Mouse (Mus musculus) stomach, embryonic 14.5 days (tissue): ENCODE data around the gene Hbb-bs. TPM values are rescaled to one million over a fixed set of nuclear protein-coding genes. Genes with fewer than 3 reads are reported as not detected.

Source experiments
- ATAC-seq: fragments of 200-750 bp; cut with Nextera tagmentation; 2 replicates; pipeline ENCODE4 v1.8.0; 2017; ENCODE audit warnings: low read depth, moderate TSS enrichment; ENCODE audit not compliant: insufficient number of reproducible peaks, insufficient read depth, low FRiP score
- H3K27ac ChIP-seq: fragments of 300-500 bp; sonication (generic); 2 replicates; pipeline ENCODE4 v1.5.1; 2014; ENCODE audit warnings: mild to moderate bottlenecking, low read length, moderate library complexity, mixed read lengths
- H3K27me3 ChIP-seq: fragments of 300-500 bp; sonication (generic); 2 replicates; pipeline ENCODE4 v1.6.1; 2014; ENCODE audit warnings: low read length, control low read depth, mixed read lengths; ENCODE audit not compliant: control insufficient read depth, insufficient read depth
- H3K36me3 ChIP-seq: fragments of 300-500 bp; sonication (generic); 2 replicates; pipeline ENCODE4 v1.6.1; 2014; ENCODE audit warnings: mild to moderate bottlenecking, control low read depth, low read length, moderate library complexity, mixed read lengths; ENCODE audit not compliant: control insufficient read depth, insufficient read depth
- H3K4me1 ChIP-seq: fragments of 300-500 bp; sonication (generic); 2 replicates; pipeline ENCODE4 v1.6.1; 2014; ENCODE audit warnings: low read length, control low read depth, mixed read lengths; ENCODE audit not compliant: control insufficient read depth, insufficient read depth
- H3K4me2 ChIP-seq: fragments of 300-500 bp; sonication (generic); replicated peaks from 2 replicates; pipeline ENCODE4 v1.6.1; 2014; ENCODE audit warnings: low read depth, low read length, control low read depth
- H3K4me3 ChIP-seq: fragments of 300-500 bp; sonication (generic); 2 replicates; pipeline ENCODE4 v1.5.1; 2014; ENCODE audit warnings: low read depth, low read length, control low read depth
- H3K9ac ChIP-seq: fragments of 300-500 bp; sonication (generic); replicated peaks from 2 replicates; pipeline ENCODE4 v1.6.1; 2014; ENCODE audit warnings: low read depth, mild to moderate bottlenecking, control low read depth, low read length, moderate library complexity, mixed read lengths
- H3K9me3 ChIP-seq: fragments of 300-500 bp; sonication (generic); 2 replicates; pipeline ENCODE4 v1.6.1; 2016; ENCODE audit warnings: low read depth, low read length, control low read depth; ENCODE audit not compliant: control insufficient read depth
- WGBS: fragments of 180-500 bp; shearing (Covaris S2); extraction: QIAGEN DNeasy Blood & Tissue Kit; methylation state at CpG from one replicate; pipeline ENCODE4 v1.1.7; 2014; 5-methylcytosine and 5-hydroxymethylcytosine counted together
- polyA plus RNA-seq: library from polyadenylated mRNA; unstranded; fragments of >200 nt; fragmentation: Nextera tagmentation; extraction: Ambion mirVana; gene quantifications from 2 replicates; pipeline ENCODE4 v1.2.1, GENCODE M21; 2014

Hbb-bs gene
- polyA plus RNA-seq: 3,670 and 3,888 TPM in 2 replicates

DNA sequence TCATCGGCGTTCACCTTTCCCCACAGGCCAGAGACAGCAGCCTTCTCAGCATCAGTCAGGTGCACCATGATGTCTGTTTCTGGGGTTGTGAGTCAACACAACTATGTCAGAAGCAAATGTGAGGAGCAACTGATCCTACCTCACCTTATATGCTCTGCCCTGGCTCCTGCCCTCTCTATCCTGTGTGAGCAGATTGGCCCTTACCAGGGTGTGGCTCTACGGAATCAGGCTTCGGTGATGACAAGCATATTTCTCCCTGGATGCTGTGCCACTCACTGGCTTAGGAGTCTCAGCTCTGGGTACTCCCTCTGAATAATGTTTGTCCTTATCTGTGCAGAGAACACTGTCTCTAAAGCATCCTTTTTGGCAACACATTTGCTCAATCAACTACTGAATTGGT, at the start of gene Hbb-bs:
TSS of gene Hbb-bs (minus strand) at position 289 of the 400 bp plus-strand sequence.
- Histone ChIP-seq H3K9ac (no peak within 1 kb of the TSS), H3K27ac (no peak within 1 kb of the TSS), H3K4me2 (no peak within 1 kb of the TSS), H3K4me3 (no peak within 1 kb of the TSS), H3K4me1 (no peaks in the 10 kb centered on the region), H3K36me3 (no peaks in the 10 kb centered on the region), H3K9me3 (no peaks in the 10 kb centered on the region), H3K27me3 (no peaks in the 10 kb centered on the region)
- ATAC-seq: peak; percentile 87; the same call in 1 of the 2 replicates
- 93% methylated on average over 4 of the region's 4 CpGs for WGBS

DNA sequence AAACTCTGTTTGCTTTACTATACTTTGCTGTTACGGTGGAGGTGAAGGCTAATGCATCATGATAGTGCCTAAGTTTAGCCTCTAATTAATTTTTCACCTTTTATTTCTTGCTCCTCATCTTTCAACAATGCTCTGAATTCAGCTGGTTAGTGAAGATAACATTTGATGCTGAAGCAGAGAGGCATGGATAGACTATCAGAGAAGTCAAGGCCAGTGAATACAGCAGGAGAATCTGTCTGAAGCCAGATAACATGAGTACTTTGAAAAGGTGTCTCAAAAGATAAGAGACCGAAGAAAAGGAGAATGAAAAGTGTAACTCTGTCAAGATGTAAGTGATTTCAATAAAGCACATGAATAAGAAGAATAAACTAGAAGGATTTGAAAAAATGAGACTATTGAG, 49.2 kb upstream of the Hbb-bs start:
- 76% methylated on average over 2 of the region's 2 CpGs for WGBS
- no peak for ATAC-seq
- no peak overlapping the region for H3K27ac ChIP-seq

DNA sequence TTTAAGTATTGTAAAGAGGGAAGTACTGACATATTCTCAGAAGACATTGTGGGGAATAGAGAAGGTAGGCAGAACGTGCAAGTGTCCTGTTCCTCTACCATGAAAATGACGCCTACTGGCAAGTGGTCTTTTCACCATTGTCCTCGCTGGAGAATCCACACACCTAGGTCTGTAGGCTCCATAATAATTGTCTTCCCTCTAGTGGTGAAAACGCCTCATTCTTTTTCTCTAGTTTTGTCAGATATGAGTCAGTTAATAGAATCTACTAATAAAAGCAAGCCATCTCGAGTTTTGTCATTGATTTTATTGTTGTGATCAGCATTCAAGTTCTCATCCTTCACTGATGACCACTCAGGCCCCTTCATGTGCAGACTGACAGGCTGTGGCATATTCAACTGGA, 46.6 kb upstream of the Hbb-bs start:
- no peaks in the 10 kb centered on the region for H3K36me3 ChIP-seq
- ATAC-seq: no peak
- H3K4me2 ChIP-seq: no peak overlapping the region
- no peak overlapping the region for H3K4me3 ChIP-seq
- no peaks in the 10 kb centered on the region for H3K9me3 ChIP-seq
- H3K27ac ChIP-seq: no peak overlapping the region
- no peaks in the 10 kb centered on the region for H3K4me1 ChIP-seq
- no peak overlapping the region for H3K9ac ChIP-seq
- H3K27me3 ChIP-seq: no peaks in the 10 kb centered on the region
- WGBS: 38% methylated on average over 5 of the region's 5 CpGs

More for the DNA sequence above, 49.2 kb upstream of the Hbb-bs start:
- no peak overlapping the region for H3K4me2 ChIP-seq
- H3K4me1 ChIP-seq: no peaks in the 10 kb centered on the region
- H3K9ac ChIP-seq: no peak overlapping the region
- no peaks in the 10 kb centered on the region for H3K27me3 ChIP-seq
- no peaks in the 10 kb centered on the region for H3K36me3 ChIP-seq
- H3K4me3 ChIP-seq: no peak overlapping the region
- no peaks in the 10 kb centered on the region for H3K9me3 ChIP-seq

DNA sequence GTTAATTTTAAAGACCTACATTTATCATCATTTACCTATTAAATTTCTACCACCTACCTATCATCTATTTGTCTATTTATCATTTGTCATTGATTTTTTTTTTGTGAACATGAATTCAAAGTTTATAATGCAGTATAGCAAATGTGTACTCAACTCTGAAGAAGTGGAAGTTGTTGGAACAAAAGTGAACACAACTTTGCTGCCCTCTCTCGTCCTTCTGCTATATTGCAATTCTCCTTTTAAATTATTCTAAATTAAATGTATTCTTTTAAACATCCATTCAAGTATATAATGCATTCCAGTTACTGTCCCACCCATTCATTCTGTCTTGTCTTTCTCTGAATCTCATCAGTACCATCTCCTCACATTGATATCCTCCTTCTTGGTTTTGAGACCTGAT, 45.2 kb upstream of the Hbb-bs start:
- Histone ChIP-seq H3K9me3 (no peaks in the 10 kb centered on the region), H3K36me3 (no peaks in the 10 kb centered on the region), H3K27ac (no peak overlapping the region), H3K4me3 (no peak overlapping the region), H3K4me1 (no peaks in the 10 kb centered on the region), H3K9ac (no peak overlapping the region), H3K4me2 (no peak overlapping the region), H3K27me3 (no peaks in the 10 kb centered on the region)
- 6% methylated on average over 1 of the region's 1 CpGs for WGBS
- no peak for ATAC-seq

DNA sequence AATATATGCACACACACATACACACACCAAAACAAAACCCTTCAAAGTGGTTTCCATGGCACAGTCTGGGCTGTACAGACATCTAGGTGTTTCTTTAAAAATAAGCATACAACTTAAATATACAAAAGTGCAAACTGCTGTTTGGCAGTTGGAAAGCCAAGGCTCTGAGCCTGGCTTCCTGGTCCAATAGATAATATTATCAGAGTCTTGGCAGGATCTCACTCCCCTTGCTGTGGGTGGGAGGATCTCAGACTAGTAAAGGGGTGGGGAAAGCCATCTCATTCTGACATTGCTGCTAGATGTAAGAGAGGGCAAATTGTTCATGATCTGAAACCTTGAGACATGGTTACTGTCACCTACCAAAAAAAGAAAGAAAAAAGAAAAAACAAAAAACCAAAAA, 42.8 kb upstream of the Hbb-bs start:
- Histone ChIP-seq H3K4me2 (no peak overlapping the region), H3K9me3 (no peaks in the 10 kb centered on the region), H3K4me1 (no peaks in the 10 kb centered on the region), H3K36me3 (no peaks in the 10 kb centered on the region), H3K27me3 (no peaks in the 10 kb centered on the region), H3K9ac (no peak overlapping the region), H3K27ac (no peak overlapping the region), H3K4me3 (no peak overlapping the region)
- peak; percentile 67; the same call in 1 of the 2 replicates for ATAC-seq

DNA sequence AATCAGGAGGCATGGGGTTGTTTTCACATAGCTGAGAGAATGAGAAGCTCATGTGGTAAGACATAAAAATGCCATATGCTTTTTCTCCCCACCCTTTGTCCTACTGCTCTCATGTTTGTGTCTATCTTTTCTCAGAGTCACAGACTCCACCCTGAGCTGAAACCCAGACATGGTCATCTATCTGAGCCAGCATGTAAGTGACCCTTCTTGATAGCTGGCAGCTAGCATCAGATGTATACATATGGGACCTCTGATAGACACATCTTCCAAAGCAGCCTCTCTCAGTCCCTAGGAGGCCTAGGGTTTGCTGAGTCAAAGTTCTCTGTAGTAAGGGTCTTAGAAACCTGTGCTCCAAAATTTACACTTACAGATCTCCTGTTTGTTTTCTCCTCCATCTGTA, 37.8 kb upstream of the Hbb-bs start:
- Histone ChIP-seq H3K27me3 (no peaks in the 10 kb centered on the region), H3K9me3 (no peaks in the 10 kb centered on the region), H3K9ac (no peak overlapping the region), H3K4me3 (no peak overlapping the region), H3K4me1 (no peaks in the 10 kb centered on the region), H3K27ac (no peak overlapping the region), H3K4me2 (no peak overlapping the region), H3K36me3 (no peaks in the 10 kb centered on the region)
- ATAC-seq: peak; percentile 85; the same call in 1 of the 2 replicates

DNA sequence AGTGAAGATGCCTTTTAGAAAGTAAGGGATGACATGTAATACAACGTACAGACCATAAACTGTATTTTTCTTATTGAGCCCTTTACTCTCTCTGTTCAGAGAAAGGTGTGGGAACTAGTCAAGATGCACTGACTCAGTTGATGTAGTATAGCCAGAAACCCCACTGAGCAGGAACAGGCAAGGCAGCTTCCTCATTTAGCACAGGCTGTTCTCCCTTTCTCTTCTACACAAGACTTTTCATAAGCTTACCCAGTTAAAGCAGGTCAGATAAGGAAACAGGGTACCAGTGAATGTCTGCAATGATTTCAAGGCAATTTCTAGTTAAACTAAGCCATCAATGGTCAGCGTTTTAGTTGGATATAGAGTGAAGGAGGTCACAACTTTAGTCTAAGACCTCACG, 33.6 kb upstream of the Hbb-bs start:
- 79% methylated on average over 3 of the region's 3 CpGs for WGBS
- Histone ChIP-seq H3K36me3 (no peaks in the 10 kb centered on the region), H3K9ac (no peak overlapping the region), H3K27me3 (no peaks in the 10 kb centered on the region), H3K9me3 (no peaks in the 10 kb centered on the region), H3K4me2 (no peak overlapping the region), H3K27ac (no peak overlapping the region), H3K4me1 (no peaks in the 10 kb centered on the region), H3K4me3 (no peak overlapping the region)
- ATAC-seq: no peak

DNA sequence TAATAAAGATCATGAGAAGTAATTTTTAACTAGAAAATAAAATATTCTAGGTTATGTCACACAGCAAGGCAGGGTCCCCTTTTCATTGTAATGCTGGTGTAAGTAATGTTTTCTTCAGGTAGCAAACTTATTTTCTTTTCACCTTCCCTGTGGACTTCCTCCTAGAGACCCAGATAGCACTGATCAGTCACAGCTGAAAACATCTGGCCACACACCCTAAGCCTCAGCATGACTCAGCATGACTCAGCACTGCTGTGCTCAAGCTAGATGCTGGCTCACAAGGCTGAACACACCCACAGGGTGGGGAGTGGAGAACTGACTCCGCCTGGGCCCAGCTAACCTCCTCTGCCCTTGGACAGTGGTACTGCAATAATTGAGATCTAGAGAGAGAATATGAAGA, 33.0 kb upstream of the Hbb-bs start:
- Histone ChIP-seq H3K27ac (no peak overlapping the region), H3K27me3 (no peaks in the 10 kb centered on the region), H3K4me2 (no peak overlapping the region), H3K9me3 (no peaks in the 10 kb centered on the region), H3K36me3 (no peaks in the 10 kb centered on the region), H3K4me1 (no peaks in the 10 kb centered on the region), H3K9ac (no peak overlapping the region), H3K4me3 (no peak overlapping the region)
- peak; percentile 88; the same call in 1 of the 2 replicates for ATAC-seq
- WGBS: 48% methylated on average over 1 of the region's 1 CpGs

DNA sequence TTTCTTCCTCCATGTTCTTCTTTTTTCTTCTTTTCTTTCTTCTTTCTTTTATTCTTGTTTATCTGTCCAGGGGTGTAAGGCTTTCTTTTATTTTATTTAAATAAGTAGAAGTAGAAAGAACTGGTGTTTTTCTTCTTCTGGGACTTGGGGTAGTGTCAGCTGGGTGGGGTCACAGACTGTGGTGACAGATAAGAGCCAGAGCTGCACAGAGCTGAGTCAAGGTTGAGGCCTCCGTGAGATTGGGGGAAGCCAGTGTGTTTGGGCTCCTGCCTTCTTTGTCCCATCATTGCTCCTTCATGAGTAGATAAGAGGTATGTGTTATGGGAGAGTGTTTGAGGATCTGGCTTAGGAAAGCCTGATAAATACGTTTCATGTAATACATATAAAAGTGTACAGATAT, 31.2 kb upstream of the Hbb-bs start:
- WGBS: 63% methylated on average over 2 of the region's 2 CpGs
- Histone ChIP-seq H3K4me3 (no peak overlapping the region), H3K4me2 (no peak overlapping the region), H3K27me3 (no peaks in the 10 kb centered on the region), H3K9me3 (no peaks in the 10 kb centered on the region), H3K9ac (no peak overlapping the region), H3K27ac (no peak overlapping the region), H3K4me1 (no peaks in the 10 kb centered on the region), H3K36me3 (no peaks in the 10 kb centered on the region)
- ATAC-seq: peak; percentile 92; the same call in 1 of the 2 replicates
